Mouse (Mus musculus): ENCODE data around the gene Tbc1d10b.

Tbc1d10b gene

DNA sequence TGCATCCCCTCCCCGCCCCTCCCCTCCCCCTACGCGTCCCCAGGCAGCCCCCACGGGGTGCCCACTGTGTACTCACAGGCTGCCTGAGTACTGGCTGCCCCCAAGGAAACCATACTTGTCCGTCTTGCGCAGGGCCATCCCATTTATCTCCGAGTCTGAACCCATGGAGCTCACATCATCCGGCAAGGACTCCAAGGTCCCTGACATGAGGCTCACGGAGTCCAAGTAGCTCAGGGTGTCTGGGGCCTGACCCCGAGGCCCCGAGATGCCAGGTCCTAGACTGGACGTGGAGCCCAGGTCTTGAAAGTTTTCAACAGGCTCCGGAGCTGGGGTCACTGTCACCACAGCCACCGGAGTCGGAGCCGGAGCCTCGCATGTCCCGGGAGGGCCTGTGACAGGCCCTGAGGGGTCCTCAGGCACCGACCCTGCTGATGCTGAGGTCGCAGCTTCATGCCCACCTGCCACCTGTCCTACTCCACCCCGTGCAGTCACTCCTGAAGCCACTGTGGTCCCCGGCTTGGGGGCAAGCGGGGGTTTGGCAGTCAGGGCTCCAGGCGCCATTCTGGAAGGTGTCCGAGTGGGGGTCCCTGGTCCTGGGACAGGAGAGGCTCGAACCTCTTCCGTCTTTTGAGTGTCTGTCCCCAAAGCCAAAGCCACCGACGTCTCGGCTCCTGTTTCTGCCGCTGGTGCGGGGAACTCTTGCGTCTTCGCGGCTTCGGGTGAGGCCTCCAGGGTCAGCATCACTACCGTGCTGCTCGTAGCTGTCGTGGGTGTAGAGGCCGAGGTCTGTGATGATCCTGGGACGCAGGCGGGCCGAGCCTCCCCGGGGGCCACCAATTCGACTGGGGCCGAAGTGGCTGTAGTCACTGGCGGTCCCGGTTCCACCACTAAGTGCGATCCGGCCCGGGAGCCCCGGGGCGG is 634 bp downstream of the Tbc1d10b start:
- DNase-seq (ENCODE audit: low spot score in 2 of 2): peak in 1 of 2 experiments; percentile 48

DNA sequence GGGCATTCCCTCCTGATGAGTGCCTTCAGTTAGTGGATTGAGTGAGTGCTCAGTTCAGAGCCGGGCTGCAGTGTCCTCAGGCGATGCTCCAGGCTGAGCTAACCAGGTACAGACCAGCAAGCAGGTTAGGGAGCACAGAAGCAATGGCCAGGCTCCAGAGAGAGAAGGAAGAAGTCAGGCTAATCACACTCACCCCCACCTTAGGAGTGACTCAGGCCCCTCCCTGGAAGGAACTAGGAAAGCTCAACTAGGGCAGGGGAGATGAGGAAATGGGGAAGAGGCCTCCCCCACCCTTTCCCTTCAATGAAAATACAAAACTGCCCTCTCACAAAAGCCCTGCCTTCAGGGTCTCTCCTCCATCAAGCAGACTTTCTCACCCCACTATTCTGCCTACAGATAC is 1.7 kb downstream of the Tbc1d10b start:
- DNase-seq (ENCODE audit: low spot score in 2 of 2): no peak

DNA sequence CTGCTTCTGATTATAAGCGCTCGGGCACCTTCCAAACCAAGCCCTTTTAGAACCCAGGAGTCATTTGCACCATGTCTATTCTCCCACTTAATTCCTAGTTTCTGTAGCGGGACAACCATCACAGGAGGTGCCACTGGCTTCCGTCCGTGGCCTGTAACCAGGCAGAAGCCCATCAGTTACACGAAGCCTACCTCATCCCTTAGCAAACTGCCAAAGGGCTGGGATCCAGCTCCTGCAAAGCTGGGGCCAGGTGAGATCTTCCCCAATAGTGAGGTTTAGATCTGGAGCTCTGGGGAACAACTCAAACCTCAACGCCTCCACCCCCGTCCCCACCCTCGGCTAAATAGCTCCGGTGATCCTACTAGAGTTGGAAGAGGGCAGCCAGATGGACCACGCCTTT is 11.8 kb downstream of the Tbc1d10b start:
- DNase-seq (ENCODE audit: low spot score in 2 of 2): no peak

GRCm38 (mm10) chr7:127195544-127196295 is 12.5 kb downstream of the Tbc1d10b start, which contains the start of gene Cd2bp2:
Cd2bp2 (minus strand) TSS chr7:127196050.
- peak; percentile 96 for DNase-seq (ENCODE audit: low spot score in 2 of 2)

DNA sequence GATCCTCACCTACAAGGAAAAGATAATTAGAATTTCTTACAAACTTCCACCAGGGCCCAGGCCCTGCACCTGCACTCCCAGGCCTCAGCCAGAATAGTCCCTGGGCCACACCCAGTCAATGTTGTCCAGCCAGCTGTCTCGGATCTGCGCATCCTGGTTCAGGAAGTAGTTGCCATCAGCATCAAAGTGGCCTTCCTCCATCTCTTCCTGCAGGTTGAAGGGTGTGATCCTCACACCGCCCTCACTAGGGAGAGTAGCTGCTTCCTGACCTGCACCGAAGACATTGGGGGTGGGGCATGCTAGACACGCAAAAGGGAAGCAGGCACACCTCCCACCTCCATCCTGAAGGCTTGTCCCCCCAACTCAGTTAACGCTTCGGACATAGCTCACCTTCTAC is 13.6 kb downstream of the Tbc1d10b start:
- no peak for DNase-seq (ENCODE audit: low spot score in 2 of 2)

DNA sequence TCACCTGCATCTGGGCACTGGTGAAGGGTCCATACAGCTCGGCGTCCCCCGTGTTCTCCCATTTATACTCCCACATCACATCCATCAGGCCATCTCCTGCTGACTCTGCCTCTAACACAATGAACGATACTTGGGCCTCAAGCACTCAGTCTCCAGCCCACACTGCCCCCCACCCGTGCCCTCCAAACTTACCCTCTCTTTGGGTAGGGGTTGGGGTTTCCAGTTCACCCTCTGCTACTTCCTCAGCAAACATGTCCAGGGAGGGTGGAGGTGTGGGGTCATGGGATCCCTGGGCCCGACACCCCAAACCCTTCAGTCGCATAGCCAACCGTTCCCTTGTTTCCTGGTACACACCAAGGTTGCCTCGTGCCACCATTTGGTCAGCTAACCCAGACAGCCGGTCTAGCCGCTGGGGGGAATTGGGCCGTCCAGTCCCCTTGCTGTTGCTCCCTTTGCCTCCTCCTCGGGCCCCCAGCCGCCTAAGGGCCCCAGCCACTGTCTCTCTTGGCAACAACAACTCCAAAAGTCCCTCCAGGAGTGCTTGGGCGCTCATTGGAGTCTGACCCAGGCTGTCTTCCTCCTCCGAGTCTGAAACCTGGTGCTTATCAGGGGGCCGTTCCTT is 14.1 kb downstream of the Tbc1d10b start:
- DNase-seq (ENCODE audit: low spot score in 2 of 2): no peak

GRCm38 (mm10) chr7:127192989-127193388 is 15.3 kb downstream of the Tbc1d10b start:
- no peak for DNase-seq (ENCODE audit: low spot score in 2 of 2)

DNA sequence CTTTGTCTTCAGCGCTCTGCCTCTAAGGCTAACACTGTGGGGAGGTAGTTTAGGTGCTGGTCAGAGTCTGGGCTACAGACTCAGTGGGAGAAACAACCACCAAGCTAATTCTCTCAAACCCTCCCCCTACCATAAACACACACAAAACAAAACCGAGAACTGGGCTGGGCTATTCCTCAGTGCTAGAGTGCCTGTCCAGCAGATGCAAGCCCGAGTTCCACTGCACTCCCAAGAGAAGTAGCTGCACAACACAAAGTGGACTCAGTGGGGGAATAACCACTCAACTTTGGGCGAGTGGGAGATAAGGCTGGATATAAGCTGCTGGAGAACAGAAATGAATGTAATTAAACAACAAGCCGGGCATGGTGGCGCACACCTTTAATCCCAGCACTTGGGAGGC is 17.6 kb downstream of the Tbc1d10b start:
- no peak for DNase-seq (ENCODE audit: low spot score in 2 of 2)

GRCm38 (mm10) chr7:127188305-127189276 is 19.7 kb downstream of the Tbc1d10b start:
- DNase-seq (ENCODE audit: low spot score in 2 of 2): peak in 1 of 2 experiments; percentile 32

- DNase-seq (ENCODE audit: low spot score in 2 of 2): no peak
Observed at GRCm38 (mm10) chr7:127187351-127187750, 20.9 kb downstream of the Tbc1d10b start.

- DNase-seq (ENCODE audit: low spot score in 2 of 2): no peak
Observed at GRCm38 (mm10) chr7:127185601-127186000, 22.7 kb downstream of the Tbc1d10b start.

DNA sequence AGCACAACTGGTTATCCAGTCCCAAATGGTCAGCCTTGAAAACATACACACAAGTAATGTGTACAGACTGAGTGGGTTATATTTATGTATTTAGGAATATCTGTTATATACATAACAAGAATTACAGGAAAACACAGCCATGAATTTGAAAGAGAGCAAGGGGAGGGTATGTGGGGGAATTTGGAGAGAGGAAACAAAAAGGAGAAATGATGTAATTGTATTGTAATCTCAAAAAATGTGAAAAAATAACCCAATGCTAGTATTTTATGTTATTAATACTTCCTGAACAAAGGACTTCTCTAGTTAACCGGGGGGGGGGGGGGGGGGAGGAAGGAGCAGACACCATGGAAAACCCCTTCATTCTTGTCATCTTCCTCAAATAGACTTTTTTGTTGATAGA is 23.5 kb downstream of the Tbc1d10b start:
- DNase-seq (ENCODE audit: low spot score in 2 of 2): no peak

- no peak for DNase-seq (ENCODE audit: low spot score in 2 of 2)
Observed at GRCm38 (mm10) chr7:127183828-127184227, 24.4 kb downstream of the Tbc1d10b start.

DNA sequence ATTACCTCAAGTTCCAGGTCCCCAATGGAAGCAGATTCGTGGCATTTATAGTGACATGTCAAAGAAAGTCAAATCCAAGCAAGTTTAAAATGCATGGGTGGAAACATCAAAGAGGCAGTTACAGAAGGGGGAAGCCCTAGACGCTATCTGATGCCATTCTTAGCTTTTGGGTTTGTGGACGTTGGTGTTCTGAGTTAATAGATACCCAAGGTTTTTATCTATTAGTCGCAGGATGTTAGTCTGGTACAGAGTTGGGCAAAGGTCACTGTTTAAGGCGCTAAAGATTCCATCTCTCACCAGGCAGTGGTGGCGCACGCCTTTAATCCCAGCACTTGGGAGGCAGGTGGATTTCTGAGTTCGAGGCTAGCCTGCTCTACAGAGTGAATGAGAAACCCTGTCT is 24.9 kb downstream of the Tbc1d10b start:
- no peak for DNase-seq (ENCODE audit: low spot score in 2 of 2)

DNA sequence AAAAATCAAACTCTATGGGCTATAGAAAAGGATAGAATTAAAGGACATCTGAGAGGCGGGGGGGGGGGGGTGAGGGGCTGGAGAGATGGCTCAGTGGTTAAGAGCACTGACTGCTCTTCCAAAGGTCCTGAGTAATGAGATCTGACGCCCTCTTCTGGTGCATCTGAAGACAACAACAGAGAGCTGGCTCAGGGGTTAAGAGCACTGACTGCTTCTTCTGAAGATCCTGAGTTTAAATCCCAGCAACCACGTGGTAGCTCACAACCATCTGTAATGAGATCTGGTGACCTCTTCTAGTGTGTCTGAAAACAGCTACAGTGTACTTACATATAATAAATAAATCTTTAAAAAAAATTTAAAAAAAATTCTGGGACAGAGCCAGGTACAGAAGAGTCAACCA is 26.5 kb downstream of the Tbc1d10b start:
- peak; percentile 36 to 39 for DNase-seq (ENCODE audit: low spot score in 2 of 2)

DNA sequence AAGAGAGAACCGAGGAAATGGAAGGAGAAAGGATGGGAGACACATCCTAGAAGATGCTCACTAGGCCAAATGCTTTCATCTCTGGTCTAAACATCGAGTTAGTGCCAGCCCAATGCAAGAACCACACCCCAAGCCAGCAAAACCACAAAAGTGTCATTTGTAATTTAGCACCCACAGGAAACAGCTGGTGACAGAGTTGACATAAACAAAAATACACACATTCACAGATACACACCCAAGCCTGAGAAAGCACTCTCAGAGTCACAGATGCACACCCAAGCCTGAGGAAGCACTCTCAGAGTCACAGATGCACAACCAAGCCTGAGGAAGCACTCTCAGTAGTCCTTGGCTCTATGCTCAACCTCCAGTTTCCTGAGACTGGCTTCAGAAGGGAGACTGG is 27.5 kb downstream of the Tbc1d10b start:
- peak; percentile 70 to 85 for DNase-seq (ENCODE audit: low spot score in 2 of 2)

DNA sequence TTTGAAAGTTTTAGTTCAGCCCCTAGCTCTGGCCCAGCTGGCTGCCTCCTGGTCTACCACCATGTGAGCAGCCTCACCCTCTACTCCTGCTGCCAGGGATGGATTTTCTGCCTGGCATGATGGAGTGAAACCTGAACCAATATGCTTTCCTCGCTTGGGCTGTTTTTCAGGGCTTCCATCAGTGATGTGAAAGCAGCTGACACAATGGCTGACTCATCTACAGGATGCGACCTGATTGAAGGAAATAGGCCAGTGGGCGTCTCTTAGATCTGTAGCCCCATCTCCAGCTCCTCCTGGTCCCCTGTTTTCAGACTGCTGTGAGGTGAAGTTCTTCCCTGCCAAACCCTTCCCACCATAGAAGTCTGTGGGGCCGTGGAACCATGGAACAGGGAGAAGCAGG is 31.3 kb downstream of the Tbc1d10b start:
- DNase-seq (ENCODE audit: low spot score in 2 of 2): no peak

DNA sequence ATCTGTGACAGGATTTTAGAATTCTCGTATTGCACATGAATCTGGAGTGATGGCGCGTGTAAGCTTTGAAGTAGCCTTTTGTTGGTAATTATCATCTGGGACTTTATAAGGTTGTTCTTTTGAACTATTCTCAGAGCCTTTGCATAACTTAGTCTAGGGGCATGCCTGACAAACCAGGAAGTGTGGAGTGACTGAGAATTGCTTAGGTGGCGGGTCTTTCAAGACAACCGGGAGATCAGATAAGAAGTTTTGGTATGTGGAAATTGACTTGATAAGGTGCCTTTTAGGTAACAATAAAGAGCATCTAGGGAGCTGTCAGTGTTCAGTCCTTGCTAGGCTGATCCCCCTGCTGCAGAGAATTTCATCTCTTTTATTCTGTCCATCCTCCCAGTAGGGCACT is 41.8 kb downstream of the Tbc1d10b start:
- DNase-seq (ENCODE audit: low spot score in 2 of 2): no peak

GRCm38 (mm10) chr7:127165607-127166493 is 42.4 kb downstream of the Tbc1d10b start:
- DNase-seq (ENCODE audit: low spot score in 2 of 2): no peak

GRCm38 (mm10) chr7:127164002-127164401 is 44.3 kb downstream of the Tbc1d10b start:
- DNase-seq (ENCODE audit: low spot score in 2 of 2): no peak
